Mouse (Mus musculus): ENCODE data around the gene B4galt1. TPM values are rescaled to one million over a fixed set of nuclear protein-coding genes. Genes with fewer than 3 reads are reported as not detected.

B4galt1 gene
- total RNA-seq, 1 experiment from 2014 or later = 28.5 TPM

DNA sequence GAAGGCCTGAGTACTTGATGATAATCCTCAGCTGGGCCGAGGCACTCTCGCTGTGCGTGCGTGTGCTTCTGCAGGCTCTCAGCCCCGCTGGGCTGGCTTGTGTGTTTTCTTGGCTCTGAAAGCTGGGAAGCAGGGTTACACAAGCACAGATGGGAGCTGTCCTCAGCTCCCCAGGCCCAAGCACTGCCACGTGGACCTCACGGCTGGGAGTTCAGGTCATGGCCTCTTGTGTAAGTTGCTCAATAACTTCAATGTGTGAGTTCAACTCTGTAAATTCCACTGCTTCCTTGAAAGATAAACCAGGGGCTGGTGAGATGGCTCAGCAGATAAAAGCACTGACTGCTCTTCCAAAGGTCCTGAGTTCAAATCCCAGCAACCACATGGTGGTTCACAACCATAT is 24.9 kb downstream of the B4galt1 start:
- ATAC-seq (replicated peaks in 1 of 2; ENCODE audit: insufficient read depth in 1 of 2, low FRiP score in 2 of 2, low TSS enrichment in 1 of 2, low read depth in 1 of 2, poor library complexity in 2 of 2, severe bottlenecking in 2 of 2) = no peak

DNA sequence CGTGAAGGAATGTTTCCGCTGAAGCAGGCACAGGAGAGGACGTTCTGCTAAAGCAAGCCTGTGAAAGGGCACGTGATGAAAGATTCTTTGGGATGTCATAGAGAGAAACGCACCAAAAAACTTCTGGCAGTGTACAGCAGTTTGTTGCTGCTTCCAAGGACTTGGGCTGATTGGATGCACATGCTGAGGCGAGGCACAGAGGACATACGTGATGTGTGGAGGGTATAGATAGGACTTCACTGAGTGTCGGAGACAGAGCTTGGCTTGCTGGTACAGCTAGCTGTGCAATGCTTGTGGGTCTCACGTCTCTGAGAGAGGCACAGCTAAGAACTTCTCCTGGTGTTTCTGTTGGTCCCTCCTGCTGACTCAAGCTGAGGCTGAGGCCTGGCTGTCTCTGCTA is 25.9 kb downstream of the B4galt1 start:
- no peak for ATAC-seq (replicated peaks in 1 of 2; ENCODE audit: insufficient read depth in 1 of 2, low FRiP score in 2 of 2, low TSS enrichment in 1 of 2, low read depth in 1 of 2, poor library complexity in 2 of 2, severe bottlenecking in 2 of 2)

DNA sequence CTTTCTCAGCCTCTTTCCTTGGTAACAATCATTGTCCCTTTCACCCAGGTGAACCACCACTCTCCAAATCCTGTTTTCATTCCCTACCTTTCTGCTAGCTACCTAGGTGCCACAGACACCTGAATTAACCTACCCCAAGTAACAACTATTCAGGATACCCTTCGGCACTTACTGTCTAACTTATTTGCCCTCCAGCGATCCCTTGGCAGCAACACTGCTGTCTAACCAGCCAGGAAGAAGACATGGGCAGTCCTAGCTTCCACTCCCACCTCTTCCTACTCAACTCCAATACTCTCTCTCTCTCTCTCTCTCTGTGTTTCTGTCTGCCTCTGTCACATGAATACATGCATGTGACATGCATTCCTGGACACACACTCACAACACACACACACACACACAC is 27.0 kb downstream of the B4galt1 start:
- ATAC-seq (replicated peaks in 1 of 2; ENCODE audit: insufficient read depth in 1 of 2, low FRiP score in 2 of 2, low TSS enrichment in 1 of 2, low read depth in 1 of 2, poor library complexity in 2 of 2, severe bottlenecking in 2 of 2) = no peak

DNA sequence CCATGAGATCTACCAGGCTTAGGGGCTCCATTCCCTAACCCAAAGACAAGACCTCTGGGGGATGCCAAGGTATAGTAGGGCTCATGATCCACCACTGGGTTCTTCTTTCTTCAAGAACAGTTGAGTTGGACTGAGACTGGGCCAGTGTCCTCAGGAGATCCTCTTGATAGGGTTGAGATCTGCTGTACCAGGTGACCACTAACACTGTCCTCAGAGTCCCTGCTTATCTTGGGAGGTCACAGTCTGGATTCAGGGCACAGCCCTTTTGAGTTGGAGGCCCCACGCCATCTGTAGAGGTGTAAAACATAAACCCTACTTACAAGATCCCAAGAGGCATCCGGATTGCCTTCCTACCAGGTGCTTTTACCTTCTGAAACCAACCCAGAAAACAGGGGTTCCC is 27.8 kb downstream of the B4galt1 start:
- no peak for ATAC-seq (replicated peaks in 1 of 2; ENCODE audit: insufficient read depth in 1 of 2, low FRiP score in 2 of 2, low TSS enrichment in 1 of 2, low read depth in 1 of 2, poor library complexity in 2 of 2, severe bottlenecking in 2 of 2)

DNA sequence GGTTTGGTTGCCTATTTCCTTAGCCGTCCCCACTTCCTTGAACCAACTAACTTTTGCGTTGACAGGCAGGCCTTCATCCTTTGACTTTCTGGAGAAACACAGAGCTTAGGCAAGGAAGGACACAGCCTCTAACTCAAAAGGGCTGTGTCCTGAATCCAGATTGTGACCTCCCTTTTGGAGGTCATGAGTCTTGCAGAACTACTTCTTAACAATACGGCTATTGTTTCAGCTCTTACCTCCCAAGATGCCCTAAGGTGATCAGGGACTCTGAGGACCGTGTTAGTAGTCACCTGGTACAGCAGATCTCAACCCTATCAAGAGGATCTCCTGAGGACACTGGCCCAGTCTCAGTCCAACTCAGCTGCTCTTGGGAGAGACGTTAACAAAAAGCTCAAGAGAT is 28.7 kb downstream of the B4galt1 start:
- ATAC-seq (replicated peaks in 1 of 2; ENCODE audit: insufficient read depth in 1 of 2, low FRiP score in 2 of 2, low TSS enrichment in 1 of 2, low read depth in 1 of 2, poor library complexity in 2 of 2, severe bottlenecking in 2 of 2) = no peak

DNA sequence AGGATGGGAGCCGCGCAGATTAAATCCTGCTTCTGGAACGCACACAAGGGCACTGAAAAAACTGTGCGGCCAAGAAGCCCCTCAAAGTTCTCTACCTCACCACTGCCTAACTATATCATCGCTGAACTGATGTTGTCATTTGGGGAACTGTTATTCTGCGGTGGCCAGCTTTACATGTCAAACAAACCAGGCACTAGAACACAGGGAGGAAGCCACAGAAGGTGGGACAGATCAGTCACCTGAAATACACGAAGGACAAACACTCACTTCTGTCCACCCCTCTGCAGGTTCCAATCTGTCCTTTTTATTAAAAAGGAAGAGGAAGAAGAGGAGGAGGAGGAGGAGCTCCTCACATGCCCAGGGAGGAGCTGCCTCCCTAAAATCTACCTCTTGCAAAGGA is 29.3 kb downstream of the B4galt1 start:
- peak in 1 of 2 experiments; percentile 29; a peak in 1 of 4 replicates for ATAC-seq (replicated peaks in 1 of 2; ENCODE audit: insufficient read depth in 1 of 2, low FRiP score in 2 of 2, low TSS enrichment in 1 of 2, low read depth in 1 of 2, poor library complexity in 2 of 2, severe bottlenecking in 2 of 2)

DNA sequence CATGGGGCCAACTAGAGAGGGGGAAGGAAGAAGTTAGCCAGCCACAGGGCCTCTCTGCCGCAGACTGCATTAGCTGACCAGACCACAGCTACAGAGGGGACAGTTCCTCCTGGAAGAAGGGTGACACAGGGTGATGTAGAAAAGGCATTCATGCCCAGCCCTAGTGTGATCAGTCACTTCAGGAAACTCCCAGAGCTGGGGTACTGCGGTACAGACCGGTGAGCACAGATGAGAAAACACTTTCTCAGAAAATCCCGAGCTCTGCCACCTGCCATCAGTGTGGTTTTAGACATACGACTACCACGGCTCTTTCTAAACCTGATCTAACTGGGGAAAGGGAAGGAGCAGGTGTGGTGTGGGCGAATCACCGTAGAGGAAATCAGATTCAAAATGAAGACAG is 30.1 kb downstream of the B4galt1 start:
- peak; percentile 61 to 69 for ATAC-seq (replicated peaks in 1 of 2; ENCODE audit: insufficient read depth in 1 of 2, low FRiP score in 2 of 2, low TSS enrichment in 1 of 2, low read depth in 1 of 2, poor library complexity in 2 of 2, severe bottlenecking in 2 of 2)

DNA sequence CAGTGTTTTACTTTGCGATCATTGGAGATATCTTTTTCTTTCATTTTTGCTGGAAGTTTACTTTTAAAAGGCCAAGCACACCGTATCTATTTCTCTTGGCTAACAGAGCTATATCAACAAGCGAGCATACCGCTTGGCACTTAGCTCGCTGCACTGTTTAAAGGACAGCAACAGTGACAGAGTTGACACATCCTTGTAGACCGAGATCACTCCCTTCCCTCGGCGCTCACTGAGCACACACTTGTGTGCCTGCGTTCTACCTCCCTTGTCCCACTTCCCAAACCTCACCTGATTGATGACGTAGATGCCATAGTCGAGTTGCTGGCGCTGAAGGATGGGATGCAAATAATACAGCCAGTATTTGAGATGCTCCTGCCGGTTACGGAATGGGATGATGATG is 30.7 kb downstream of the B4galt1 start:
- no peak for ATAC-seq (replicated peaks in 1 of 2; ENCODE audit: insufficient read depth in 1 of 2, low FRiP score in 2 of 2, low TSS enrichment in 1 of 2, low read depth in 1 of 2, poor library complexity in 2 of 2, severe bottlenecking in 2 of 2)

DNA sequence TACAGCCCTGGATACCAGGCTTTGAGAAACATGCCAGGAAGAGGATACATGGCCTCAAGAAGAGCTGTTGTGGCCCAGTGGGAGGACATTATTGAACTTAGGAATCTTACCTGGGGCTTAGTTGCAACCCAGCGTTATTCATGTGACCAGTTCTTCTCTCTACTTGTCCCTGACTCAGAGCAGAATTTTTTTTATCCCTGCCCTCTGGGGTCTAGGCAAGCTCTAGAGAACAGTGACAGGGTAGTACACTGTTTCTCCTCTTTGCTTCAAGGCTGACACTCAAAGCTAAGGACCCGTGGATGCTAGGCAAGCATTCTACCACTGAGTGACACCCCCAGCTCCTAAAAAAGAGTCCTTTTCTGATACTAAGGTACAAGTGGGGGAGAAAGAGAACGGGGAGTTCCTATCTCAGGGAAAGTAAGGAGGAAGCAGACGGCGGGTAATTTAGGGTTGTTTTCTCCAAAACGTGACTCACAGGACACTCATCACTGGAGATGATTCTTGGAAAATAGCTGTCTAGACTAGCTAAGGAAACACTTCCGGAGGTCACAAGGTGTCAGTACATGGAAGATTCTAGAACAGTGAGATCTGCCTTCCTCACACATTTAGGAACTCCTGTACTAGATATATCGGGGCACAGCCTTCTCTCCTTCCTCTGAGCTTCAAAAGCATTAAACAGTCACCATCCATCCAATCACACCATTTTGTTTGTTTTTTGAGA is 32.3 kb downstream of the B4galt1 start:
- ATAC-seq (replicated peaks in 1 of 2; ENCODE audit: insufficient read depth in 1 of 2, low FRiP score in 2 of 2, low TSS enrichment in 1 of 2, low read depth in 1 of 2, poor library complexity in 2 of 2, severe bottlenecking in 2 of 2) = no peak

DNA sequence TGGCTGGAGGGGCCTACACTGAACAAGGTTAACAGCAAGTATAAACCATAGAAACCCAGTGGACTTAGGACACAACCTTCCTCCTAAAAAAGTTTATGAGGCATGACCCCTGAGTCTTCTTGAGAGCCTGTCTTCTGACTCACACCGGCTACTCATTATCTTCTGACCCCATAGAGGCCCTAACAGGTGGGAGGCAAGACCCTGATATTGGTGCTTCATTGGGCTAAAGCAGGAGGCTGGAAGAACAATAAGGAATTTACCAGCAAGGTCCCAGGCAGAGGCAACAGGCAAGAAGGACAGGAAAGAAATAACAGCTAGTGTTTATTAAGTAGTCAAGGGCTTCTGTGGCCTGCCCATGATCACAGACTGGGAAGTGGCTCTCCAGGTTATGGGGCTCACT is 32.9 kb downstream of the B4galt1 start:
- no peak for ATAC-seq (replicated peaks in 1 of 2; ENCODE audit: insufficient read depth in 1 of 2, low FRiP score in 2 of 2, low TSS enrichment in 1 of 2, low read depth in 1 of 2, poor library complexity in 2 of 2, severe bottlenecking in 2 of 2)

DNA sequence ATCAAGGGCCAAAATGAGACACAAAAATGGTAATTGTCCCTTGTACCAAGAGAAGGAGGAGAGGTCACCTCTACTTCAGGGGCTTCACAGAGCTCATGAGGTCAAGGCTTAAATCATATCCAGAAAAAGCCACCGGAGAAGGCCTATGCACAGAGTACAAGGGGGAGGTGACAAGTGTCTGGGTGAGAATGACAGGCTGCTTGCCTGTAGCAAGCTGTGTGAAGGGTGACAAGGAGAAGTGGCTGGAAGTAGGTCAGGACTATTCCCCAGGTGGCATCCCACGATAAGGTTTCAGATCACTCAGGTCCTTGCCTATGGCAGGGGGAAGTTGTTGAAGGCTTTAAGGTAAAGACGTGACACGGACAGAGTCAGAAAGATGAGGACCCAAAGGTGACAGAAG is 33.8 kb downstream of the B4galt1 start:
- no peak for ATAC-seq (replicated peaks in 1 of 2; ENCODE audit: insufficient read depth in 1 of 2, low FRiP score in 2 of 2, low TSS enrichment in 1 of 2, low read depth in 1 of 2, poor library complexity in 2 of 2, severe bottlenecking in 2 of 2)

DNA sequence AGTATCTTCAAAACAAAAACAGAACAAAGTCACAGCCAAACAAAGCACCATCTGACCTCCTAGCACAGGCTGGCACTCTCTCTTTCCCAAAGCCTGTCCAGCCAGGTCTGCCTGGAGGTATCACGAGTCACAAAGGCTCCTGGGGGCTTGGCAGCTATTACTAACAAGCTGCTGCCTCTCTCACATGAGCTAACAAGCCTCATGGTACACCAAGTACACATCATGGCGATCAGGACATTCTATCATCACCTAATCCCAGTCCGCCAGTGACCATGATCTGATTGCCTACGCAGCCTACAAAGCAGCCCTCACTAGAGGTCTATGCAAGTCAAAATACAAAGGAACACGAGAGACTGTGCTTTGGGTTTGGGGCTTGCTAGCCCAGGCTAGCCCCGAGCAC is 34.7 kb downstream of the B4galt1 start:
- no peak for ATAC-seq (replicated peaks in 1 of 2; ENCODE audit: insufficient read depth in 1 of 2, low FRiP score in 2 of 2, low TSS enrichment in 1 of 2, low read depth in 1 of 2, poor library complexity in 2 of 2, severe bottlenecking in 2 of 2)

DNA sequence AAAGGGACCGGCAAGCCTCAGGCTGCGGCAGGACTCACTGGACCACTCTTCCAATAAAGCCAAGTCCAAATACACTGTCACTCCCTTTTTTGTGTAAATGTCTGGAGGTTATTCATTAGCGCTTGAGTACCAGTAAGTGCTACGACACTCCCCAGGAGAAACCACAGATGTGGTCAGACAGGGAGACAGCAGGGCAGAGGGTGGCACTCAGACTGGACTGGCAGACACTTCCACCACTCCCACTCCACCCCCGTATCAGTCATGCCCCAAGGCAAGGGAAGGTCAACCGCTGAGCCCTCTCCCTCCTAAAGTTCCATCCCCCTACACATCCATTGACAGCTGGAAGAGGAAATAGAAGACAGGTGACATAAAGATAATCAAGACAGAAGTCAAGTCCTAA is 35.4 kb downstream of the B4galt1 start:
- ATAC-seq (replicated peaks in 1 of 2; ENCODE audit: insufficient read depth in 1 of 2, low FRiP score in 2 of 2, low TSS enrichment in 1 of 2, low read depth in 1 of 2, poor library complexity in 2 of 2, severe bottlenecking in 2 of 2) = 0 out of 4 replicates have a peak, but pooled peaks of 1 of the 2 experiments have one; percentile 27

DNA sequence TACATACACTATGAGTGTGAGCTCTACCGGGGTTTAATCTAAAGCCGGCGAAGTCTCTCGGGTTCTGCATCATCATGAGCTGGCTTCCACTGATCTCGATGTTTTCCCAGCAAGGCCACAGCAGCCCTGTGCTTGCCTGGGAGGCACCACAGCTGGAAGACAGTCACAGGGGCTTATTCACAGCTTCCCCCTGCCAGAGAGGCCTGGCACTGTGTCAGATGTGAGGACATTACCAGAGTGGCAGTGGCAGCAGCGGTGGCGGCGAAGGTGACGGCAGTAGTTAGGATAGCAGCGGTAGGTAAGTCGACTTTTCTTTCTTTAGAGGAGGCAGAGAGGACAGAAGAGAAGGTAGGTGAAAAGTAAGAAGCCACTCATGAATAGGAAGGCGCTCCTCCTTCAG is 35.9 kb downstream of the B4galt1 start:
- ATAC-seq (replicated peaks in 1 of 2; ENCODE audit: insufficient read depth in 1 of 2, low FRiP score in 2 of 2, low TSS enrichment in 1 of 2, low read depth in 1 of 2, poor library complexity in 2 of 2, severe bottlenecking in 2 of 2) = no peak

DNA sequence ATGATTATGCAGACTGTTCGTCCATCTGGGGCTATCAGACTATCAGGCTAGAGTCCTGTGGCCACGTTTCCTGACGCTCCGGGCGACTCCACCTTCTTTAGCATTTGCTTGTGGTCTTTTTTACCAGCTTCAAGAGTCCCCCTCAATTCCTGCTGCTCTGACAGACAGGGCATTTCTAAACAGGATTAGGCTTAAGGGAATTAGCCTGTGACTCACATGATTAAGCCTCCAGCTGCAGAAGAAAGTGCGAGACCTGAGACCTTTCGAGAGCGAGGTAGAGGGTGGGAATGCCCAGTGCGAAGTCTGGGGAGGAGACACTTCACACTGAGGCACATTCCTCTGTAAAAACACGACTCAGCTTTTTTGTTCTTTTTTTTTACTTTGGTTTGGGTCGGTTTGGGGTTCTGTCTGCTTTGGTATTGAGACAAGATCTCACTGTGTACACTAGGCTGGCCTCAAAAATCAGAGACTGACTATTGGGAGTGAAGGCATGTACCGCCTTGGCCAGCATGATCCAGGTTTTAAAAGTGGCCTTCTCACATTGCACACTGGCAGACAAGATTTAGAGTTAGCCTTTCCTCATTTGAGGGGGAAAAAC is 37.9 kb downstream of the B4galt1 start:
- no peak for ATAC-seq (replicated peaks in 1 of 2; ENCODE audit: insufficient read depth in 1 of 2, low FRiP score in 2 of 2, low TSS enrichment in 1 of 2, low read depth in 1 of 2, poor library complexity in 2 of 2, severe bottlenecking in 2 of 2)

DNA sequence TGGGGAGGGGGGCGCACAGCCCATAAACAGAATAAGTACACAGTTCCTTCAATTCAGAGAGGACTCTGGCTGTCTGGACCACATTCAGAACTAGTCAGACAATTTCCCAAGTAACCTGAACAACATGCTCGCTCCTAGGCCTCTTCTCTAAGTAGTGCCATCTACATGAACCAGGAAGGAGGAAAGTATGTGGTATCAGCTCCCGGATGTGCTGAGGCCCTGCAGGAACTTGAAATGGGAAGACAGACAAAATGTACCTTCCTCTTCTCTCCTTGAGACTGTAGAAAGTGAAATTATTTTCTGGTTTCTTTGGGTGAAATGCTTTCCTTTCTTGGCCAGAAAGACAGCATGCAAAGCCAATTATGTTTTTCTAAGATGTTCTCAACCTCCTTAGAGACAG is 38.7 kb downstream of the B4galt1 start:
- ATAC-seq (replicated peaks in 1 of 2; ENCODE audit: insufficient read depth in 1 of 2, low FRiP score in 2 of 2, low TSS enrichment in 1 of 2, low read depth in 1 of 2, poor library complexity in 2 of 2, severe bottlenecking in 2 of 2) = peak; percentile 52 to 71

DNA sequence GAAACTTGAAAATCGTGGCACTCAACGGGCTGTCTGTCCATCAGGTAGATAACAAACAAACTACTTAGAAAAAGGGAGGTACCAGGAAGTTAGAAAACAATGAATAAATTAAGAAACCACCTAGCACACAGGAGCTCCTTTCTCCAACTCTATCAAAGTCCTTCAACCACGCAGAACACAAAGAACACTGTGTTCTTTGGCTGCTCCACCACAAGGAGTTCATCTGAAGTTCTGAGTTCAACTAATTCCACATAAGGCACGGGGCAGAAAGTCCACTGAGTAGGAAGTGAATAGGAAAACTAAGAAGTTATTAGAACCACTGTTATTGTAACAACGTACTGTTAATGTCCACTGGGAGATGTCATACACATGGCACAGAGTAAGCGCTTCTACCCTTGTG is 39.4 kb downstream of the B4galt1 start:
- no peak for ATAC-seq (replicated peaks in 1 of 2; ENCODE audit: insufficient read depth in 1 of 2, low FRiP score in 2 of 2, low TSS enrichment in 1 of 2, low read depth in 1 of 2, poor library complexity in 2 of 2, severe bottlenecking in 2 of 2)

DNA sequence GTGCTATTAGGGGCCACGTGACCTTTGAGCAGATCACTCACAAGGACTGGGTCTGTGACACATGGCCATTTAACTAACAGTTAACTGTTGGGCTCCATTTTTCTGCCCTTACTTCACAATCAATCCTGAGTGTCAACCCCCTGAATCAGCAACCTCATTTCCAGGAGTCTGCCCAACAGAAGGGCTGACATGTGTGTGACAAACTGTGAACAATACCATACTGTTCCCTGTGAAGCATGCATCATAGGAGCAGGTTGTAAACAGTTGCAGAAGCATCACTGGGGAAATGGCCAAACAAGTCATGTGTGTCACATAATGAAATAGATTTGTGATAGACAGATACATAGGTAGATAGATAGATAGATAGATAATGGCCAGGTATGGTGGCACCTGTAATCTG is 40.9 kb downstream of the B4galt1 start:
- no peak for ATAC-seq (replicated peaks in 1 of 2; ENCODE audit: insufficient read depth in 1 of 2, low FRiP score in 2 of 2, low TSS enrichment in 1 of 2, low read depth in 1 of 2, poor library complexity in 2 of 2, severe bottlenecking in 2 of 2)

DNA sequence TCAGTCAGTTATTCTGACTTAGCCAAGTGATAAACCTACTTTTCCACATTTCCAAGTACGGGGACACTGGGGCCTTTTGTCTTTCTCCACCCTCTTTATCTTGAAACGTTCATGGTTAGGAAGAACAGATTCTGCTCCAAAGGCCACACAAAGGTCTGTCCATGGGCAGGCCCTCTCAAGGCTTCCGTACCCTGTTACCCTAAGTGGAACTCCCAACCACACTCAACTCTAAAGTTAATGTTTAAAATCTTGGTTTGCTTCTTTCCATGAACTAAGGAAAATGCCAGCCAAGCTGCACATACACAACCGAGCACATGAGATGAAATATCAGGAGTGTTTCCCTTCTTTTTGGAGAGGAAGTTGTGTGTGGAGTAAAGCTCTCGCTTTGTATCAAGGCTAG is 43.3 kb downstream of the B4galt1 start:
- no peak for ATAC-seq (replicated peaks in 1 of 2; ENCODE audit: insufficient read depth in 1 of 2, low FRiP score in 2 of 2, low TSS enrichment in 1 of 2, low read depth in 1 of 2, poor library complexity in 2 of 2, severe bottlenecking in 2 of 2)

All from hematopoietic stem cell, adult 5-6 weeks (primary cell).